Comparison of ENCODE assay signal across 8 mouse cellular contexts in the genomic region with DNA sequence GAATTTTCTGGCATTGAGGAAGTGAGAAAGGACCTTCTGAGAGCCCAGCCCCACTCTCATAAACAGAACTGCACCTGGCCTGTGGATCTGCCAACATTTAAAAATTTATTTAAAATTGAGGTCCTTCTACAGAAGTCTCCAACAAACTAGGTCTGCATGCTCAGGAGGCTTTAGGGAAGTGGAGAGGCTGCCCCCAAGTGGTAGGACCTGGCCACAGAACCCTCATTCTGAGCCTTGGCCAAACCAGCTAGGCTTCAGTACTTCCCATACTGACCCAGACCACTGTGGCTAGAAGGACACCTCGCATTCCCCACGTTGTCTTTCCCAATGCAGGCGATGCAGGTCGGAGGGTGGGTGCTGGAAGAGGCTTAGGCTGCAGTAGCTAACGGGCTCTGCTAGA. TPM values are rescaled to one million over a fixed set of nuclear protein-coding genes. Genes with fewer than 3 reads are reported as not detected.
A peak's percentile ranks its signal among the peaks of the same experiment; 100 is the strongest.
DNase-seq lines count a peak whose midpoint lies in the region; ATAC-seq and TF ChIP-seq lines count a peak whose summit lies in the region.

No protein-coding gene starts in this region.

- no peaks in the 10 kb centered on the region for H3K4me1 ChIP-seq in kidney, adult 2 months (ENCODE audit: control insufficient read depth, insufficient read depth, low read length)
- no peaks in the 10 kb centered on the region for H3K4me1 ChIP-seq in liver, embryonic 12.5 days
- no peaks in the 10 kb centered on the region for H3K4me1 ChIP-seq in forebrain, embryonic 10.5 days

- TF ChIP-seq POLR2A in kidney, adult 2 months (IDR thresholded peaks at IDR 0.05; ENCODE audit: low read depth, low read length) = no peak

- DNase-seq in urinary bladder, adult 18-20 months (ENCODE audit: low spot score in 2 of 2) = peak; percentile 52 to 57
- no peak for DNase-seq in urinary bladder, postnatal 10 days (ENCODE audit: low spot score)
- peak; percentile 89 for DNase-seq in brain, adult 2 months (ENCODE audit: low read depth, low spot score)
- peak; percentile 62 to 68 for DNase-seq in frontal cortex, postnatal 25 days (ENCODE audit: low spot score in 2 of 2)
- peak; percentile 59 for DNase-seq in kidney, adult 2 months
- peak; percentile 65 for DNase-seq in right cerebral cortex, postnatal 25 days
- no peak for DNase-seq in forebrain, embryonic 10.5 days (ENCODE audit: extremely low spot score, low spot score)

- H3K36me3 ChIP-seq in kidney, adult 2 months (ENCODE audit: control insufficient read depth, insufficient read depth, low read length) = no peaks in the 10 kb centered on the region
- no peaks in the 10 kb centered on the region for H3K36me3 ChIP-seq in liver, embryonic 12.5 days
- H3K36me3 ChIP-seq in forebrain, embryonic 10.5 days (replicated peaks) = no peaks in the 10 kb centered on the region

- no peak overlapping the region for H3K4me2 ChIP-seq in liver, embryonic 12.5 days

- no peak overlapping the region for H3K27ac ChIP-seq in kidney, adult 2 months (ENCODE audit: insufficient read depth, low read depth, low read length)
- no peak overlapping the region for H3K27ac ChIP-seq in liver, embryonic 12.5 days
- no peak overlapping the region for H3K27ac ChIP-seq in forebrain, embryonic 10.5 days

- no peak overlapping the region for H3K9ac ChIP-seq in liver, embryonic 12.5 days

- H3K9me3 ChIP-seq in liver, embryonic 12.5 days (replicated peaks) = no peaks in the 10 kb centered on the region
- no peaks in the 10 kb centered on the region for H3K9me3 ChIP-seq in forebrain, embryonic 10.5 days

- TF ChIP-seq CTCF in kidney, adult 2 months (conservative IDR thresholded peaks at IDR 0.05; ENCODE audit: insufficient read depth, insufficient read length, low read depth, low read length) = peak; percentile 72

- no peaks in the 10 kb centered on the region for H3K27me3 ChIP-seq in kidney, adult 2 months (replicated peaks; ENCODE audit: control insufficient read depth, insufficient read depth, low read length)
- H3K27me3 ChIP-seq in liver, embryonic 12.5 days (replicated peaks) = peaks cover 17% of the 10 kb centered on the region; the same call in 1 of the 2 replicates
- no peaks in the 10 kb centered on the region; the same call in 1 of the 2 replicates for H3K27me3 ChIP-seq in forebrain, embryonic 10.5 days (ENCODE audit: poor library complexity, severe bottlenecking)

- no peak overlapping the region for H3K4me3 ChIP-seq in kidney, adult 2 months (ENCODE audit: insufficient read depth, low read depth, low read length)
- H3K4me3 ChIP-seq in liver, embryonic 12.5 days = no peak overlapping the region
- H3K4me3 ChIP-seq in forebrain, embryonic 10.5 days = no peak overlapping the region

- 36% methylated on average over 5 of the region's 5 CpGs for WGBS in kidney, adult 2 months
- WGBS in liver, embryonic 12.5 days (ENCODE audit: insufficient replicate concordance) = 17% methylated on average over 5 of the region's 5 CpGs
- WGBS in forebrain, embryonic 10.5 days = 28% methylated on average over 5 of the region's 5 CpGs

- 0 out of 2 replicates have a peak, but pooled peaks have one; percentile 16 for ATAC-seq in liver, embryonic 12.5 days

RNA-seq across cellular contexts. Expression of a gene that starts 14.1 kb away (rescaled TPM):
- 5.1 and 5.3 TPM in 2 replicates for polyA plus RNA-seq in kidney, adult 2 months (2012; rRNA removed)
- polyA plus RNA-seq in liver, embryonic 12.5 days (2016; fragmentation: Nextera tagmentation; extraction: Ambion mirVana) = 21.8 and 22.5 TPM in 2 replicates
- 2.6 and 3.1 TPM in 2 replicates for polyA plus RNA-seq in forebrain, embryonic 10.5 days (2016; fragmentation: Nextera tagmentation; extraction: Ambion mirVana)

RNA-seq across cellular contexts. Expression of a gene that starts 34.5 kb away (rescaled TPM):
- 50.2 and 70.7 TPM in 2 replicates for polyA plus RNA-seq in kidney, adult 2 months (2012; rRNA removed)
- polyA plus RNA-seq in liver, embryonic 12.5 days (2016; fragmentation: Nextera tagmentation; extraction: Ambion mirVana) = 105 TPM in 2 replicates
- polyA plus RNA-seq in forebrain, embryonic 10.5 days (2016; fragmentation: Nextera tagmentation; extraction: Ambion mirVana) = 158 and 163 TPM in 2 replicates

RNA-seq across cellular contexts. Expression of a gene that starts 37.2 kb away (rescaled TPM):
- 0.16 and 0.43 TPM in 2 replicates for polyA plus RNA-seq in kidney, adult 2 months (2012; rRNA removed)
- 0.31 and 0.37 TPM in 2 replicates for polyA plus RNA-seq in liver, embryonic 12.5 days (2016; fragmentation: Nextera tagmentation; extraction: Ambion mirVana)
- 2.2 and 2.5 TPM in 2 replicates for polyA plus RNA-seq in forebrain, embryonic 10.5 days (2016; fragmentation: Nextera tagmentation; extraction: Ambion mirVana)

RNA-seq across cellular contexts. Expression of a gene that starts 42.9 kb away (rescaled TPM):
- 54.1 and 60.4 TPM in 2 replicates for polyA plus RNA-seq in kidney, adult 2 months (2012; rRNA removed)
- 25.2 and 25.7 TPM in 2 replicates for polyA plus RNA-seq in liver, embryonic 12.5 days (2016; fragmentation: Nextera tagmentation; extraction: Ambion mirVana)
- polyA plus RNA-seq in forebrain, embryonic 10.5 days (2016; fragmentation: Nextera tagmentation; extraction: Ambion mirVana) = 58.5 and 65.5 TPM in 2 replicates

RNA-seq across cellular contexts. Expression of a gene that starts 50.9 kb away (rescaled TPM):
- 91.4 and 96.7 TPM in 2 replicates for polyA plus RNA-seq in kidney, adult 2 months (2012; rRNA removed)
- polyA plus RNA-seq in liver, embryonic 12.5 days (2016; fragmentation: Nextera tagmentation; extraction: Ambion mirVana) = 8.5 and 9.6 TPM in 2 replicates
- 8.0 and 8.8 TPM in 2 replicates for polyA plus RNA-seq in forebrain, embryonic 10.5 days (2016; fragmentation: Nextera tagmentation; extraction: Ambion mirVana)

Comparison
In these comparisons a context has a peak if more than half of its experiments do, and no peak if none do; other contexts are left out.
1. DNase-seq: peak in urinary bladder, adult 18-20 months (2 of 2), brain, adult 2 months (single experiment), frontal cortex, postnatal 25 days (2 of 2), kidney, adult 2 months (single experiment) and right cerebral cortex, postnatal 25 days (single experiment); none in urinary bladder, postnatal 10 days (single experiment) and forebrain, embryonic 10.5 days (single experiment).